In genomic region chr4:76350241-76350962, GRCm38 (mm10) we compare ENCODE assay signal across 23 mouse cellular contexts.
A peak's percentile ranks its signal among the peaks of the same experiment; 100 is the strongest.
DNase-seq lines count a peak whose midpoint lies in the region; ATAC-seq and TF ChIP-seq lines count a peak whose summit lies in the region.
"Had no signal": no experiment of that assay in that cellular context is flagged by ENCODE, and none has a peak within 500 bp of the region (broad histone marks: within the 10 kb centered on the region; RNA-seq: fewer than 3 reads in every experiment).

No protein-coding gene starts in this region.

- peaks cover 20% of the 10 kb centered on the region for H3K4me1 ChIP-seq in hindbrain, embryonic 13.5 days (replicated peaks)
- H3K4me1 ChIP-seq in hindbrain, embryonic 10.5 days (replicated peaks) = peaks cover 18% of the 10 kb centered on the region
- peaks cover 6% of the 10 kb centered on the region for H3K4me1 ChIP-seq in kidney, postnatal 0 days (replicated peaks; ENCODE audit: insufficient read depth, low read length)
- peaks cover 29% of the 10 kb centered on the region for H3K4me1 ChIP-seq in limb, embryonic 12.5 days (replicated peaks)
- 0 out of 2 replicates have a peak, but pooled peaks cover 2% of the 10 kb centered on the region for H3K4me1 ChIP-seq in forebrain, embryonic 11.5 days (replicated peaks; ENCODE audit: control insufficient read depth, insufficient read depth, low read length)

- H3K9me3 ChIP-seq in hindbrain, embryonic 13.5 days = no peaks in the 10 kb centered on the region
- 0 out of 2 replicates have a peak, but pooled peaks cover 3% of the 10 kb centered on the region for H3K9me3 ChIP-seq in hindbrain, embryonic 10.5 days
- H3K9me3 ChIP-seq in kidney, postnatal 0 days (replicated peaks; ENCODE audit: low read length) = no peaks in the 10 kb centered on the region
- H3K9me3 ChIP-seq in limb, embryonic 12.5 days = no peaks in the 10 kb centered on the region
- no peaks in the 10 kb centered on the region for H3K9me3 ChIP-seq in forebrain, embryonic 11.5 days (ENCODE audit: control insufficient read depth, low read length)
- H3K9me3 ChIP-seq: heart, embryonic 10.5 days had no signal

- H3K4me3 ChIP-seq in hindbrain, embryonic 13.5 days = no peak overlapping the region
- H3K4me3 ChIP-seq in hindbrain, embryonic 10.5 days = no peak overlapping the region
- no peak overlapping the region for H3K4me3 ChIP-seq in kidney, postnatal 0 days (replicated peaks; ENCODE audit: low read depth, low read length)
- no peak overlapping the region for H3K4me3 ChIP-seq in limb, embryonic 12.5 days (replicated peaks)
- H3K4me3 ChIP-seq in forebrain, embryonic 11.5 days (ENCODE audit: low read depth, low read length) = no peak overlapping the region
- H3K4me3 ChIP-seq: forebrain, embryonic 10.5 days; gastrocnemius, adult 2 months; heart, embryonic 10.5 days had no signal

- no peaks in the 10 kb centered on the region for H3K36me3 ChIP-seq in hindbrain, embryonic 13.5 days
- no peaks in the 10 kb centered on the region for H3K36me3 ChIP-seq in hindbrain, embryonic 10.5 days
- no peaks in the 10 kb centered on the region for H3K36me3 ChIP-seq in kidney, postnatal 0 days (ENCODE audit: insufficient read depth, low read length)
- no peaks in the 10 kb centered on the region for H3K36me3 ChIP-seq in limb, embryonic 12.5 days
- no peaks in the 10 kb centered on the region for H3K36me3 ChIP-seq in forebrain, embryonic 11.5 days (ENCODE audit: control insufficient read depth, insufficient read depth, low read length)
- H3K36me3 ChIP-seq: heart, embryonic 10.5 days had no signal

- 0 out of 2 replicates have a peak overlapping the region, but pooled peaks have one; percentile 18 for H3K27ac ChIP-seq in hindbrain, embryonic 13.5 days
- H3K27ac ChIP-seq in hindbrain, embryonic 10.5 days = no peak overlapping the region
- no peak overlapping the region for H3K27ac ChIP-seq in kidney, postnatal 0 days
- peak overlapping the region; percentile 53; the same call in 1 of the 2 replicates for H3K27ac ChIP-seq in limb, embryonic 12.5 days
- no peak overlapping the region for H3K27ac ChIP-seq in forebrain, embryonic 11.5 days (ENCODE audit: low read depth, low read length)
- H3K27ac ChIP-seq: forebrain, embryonic 10.5 days; gastrocnemius, adult 2 months; heart, embryonic 10.5 days; macrophage had no signal

- WGBS in hindbrain, embryonic 13.5 days = 29% methylated on average over 3 of the region's 3 CpGs
- 60% methylated on average over 3 of the region's 3 CpGs for WGBS in hindbrain, embryonic 10.5 days
- WGBS in kidney, postnatal 0 days = 15% methylated on average over 3 of the region's 3 CpGs
- WGBS in limb, embryonic 12.5 days = 9% methylated on average over 3 of the region's 3 CpGs
- WGBS in forebrain, embryonic 11.5 days = 44% methylated on average over 3 of the region's 3 CpGs

- no peak for DNase-seq in hindbrain, embryonic 10.5 days (ENCODE audit: low spot score)
- peak; percentile 11 for DNase-seq in kidney, postnatal 0 days (ENCODE audit: low spot score)
- no peak for DNase-seq in kidney, adult 8-10 months
- DNase-seq in brain, embryonic 14.5 days (ENCODE audit: low read depth) = peak; percentile 35
- DNase-seq in forebrain, embryonic 11.5 days (ENCODE audit: low spot score) = no peak
- DNase-seq in spleen, adult 12 weeks (ENCODE audit: low spot score) = no peak
- DNase-seq: adrenal gland, postnatal 25 days; cerebellum, adult 9-11 months; gastrocnemius, adult 2 months; heart, postnatal 4 days; kidney, postnatal 14 days; liver, postnatal 0 days; retina, postnatal 1 day; right cerebral cortex, postnatal 25 days; thymus, postnatal 25 days had no signal

- ATAC-seq in hindbrain, embryonic 13.5 days (ENCODE audit: low FRiP score) = no peak
- no peak for ATAC-seq in kidney, postnatal 0 days (replicated peaks; ENCODE audit: low FRiP score, low read depth)
- ATAC-seq in limb, embryonic 12.5 days (ENCODE audit: insufficient number of reproducible peaks, insufficient read depth, low FRiP score, low TSS enrichment, low read depth) = no peak; the same call in 1 of the 2 replicates
- no peak for ATAC-seq in forebrain, embryonic 11.5 days (replicated peaks; ENCODE audit: low FRiP score)
- ATAC-seq: CD4-positive, CD25-positive, alpha-beta regulatory T cell, adult 4 months; hindbrain, embryonic 16.5 days; liver, postnatal 0 days; lung, postnatal 0 days had no signal

- H3K9ac ChIP-seq in hindbrain, embryonic 13.5 days = no peak overlapping the region
- H3K9ac ChIP-seq in kidney, postnatal 0 days (ENCODE audit: low read depth, low read length) = no peak overlapping the region
- no peak overlapping the region for H3K9ac ChIP-seq in limb, embryonic 12.5 days (replicated peaks)
- H3K9ac ChIP-seq in forebrain, embryonic 11.5 days (ENCODE audit: low read length) = no peak overlapping the region
- H3K9ac ChIP-seq: liver, postnatal 0 days had no signal

- H3K27me3 ChIP-seq in hindbrain, embryonic 13.5 days = no peaks in the 10 kb centered on the region
- H3K27me3 ChIP-seq in hindbrain, embryonic 10.5 days (ENCODE audit: insufficient read depth, poor library complexity, severe bottlenecking) = no peaks in the 10 kb centered on the region
- no peaks in the 10 kb centered on the region for H3K27me3 ChIP-seq in kidney, postnatal 0 days (ENCODE audit: insufficient read depth, low read length)
- H3K27me3 ChIP-seq in limb, embryonic 12.5 days = no peaks in the 10 kb centered on the region
- no peaks in the 10 kb centered on the region for H3K27me3 ChIP-seq in forebrain, embryonic 11.5 days (ENCODE audit: control insufficient read depth, insufficient read depth, low read length)

- TF ChIP-seq POLR2A in brain, embryonic 14.5 days (IDR thresholded peaks at IDR 0.05; ENCODE audit: borderline replicate concordance, extremely low read depth, insufficient read depth, insufficient read length, poor library complexity, severe bottlenecking) = no peak

- H3K4me2 ChIP-seq in hindbrain, embryonic 13.5 days = no peak overlapping the region
- no peak overlapping the region for H3K4me2 ChIP-seq in kidney, postnatal 0 days (ENCODE audit: low read length)
- no peak overlapping the region for H3K4me2 ChIP-seq in limb, embryonic 12.5 days
- no peak overlapping the region for H3K4me2 ChIP-seq in forebrain, embryonic 11.5 days (ENCODE audit: low read depth, low read length, severe bottlenecking)

- no peak for TF ChIP-seq CTCF in kidney, postnatal 0 days (IDR thresholded peaks at IDR 0.05; ENCODE audit: low read depth)
- no peak for TF ChIP-seq CTCF in brain, embryonic 14.5 days (IDR thresholded peaks at IDR 0.05; ENCODE audit: borderline replicate concordance, extremely low read depth, insufficient read depth, insufficient read length)

Comparison
In these comparisons a context has a peak if more than half of its experiments do, and no peak if none do; other contexts are left out.
1. H3K27ac ChIP-seq: peak in hindbrain, embryonic 13.5 days (single experiment) and limb, embryonic 12.5 days (single experiment); none in hindbrain, embryonic 10.5 days (single experiment), kidney, postnatal 0 days (single experiment) and forebrain, embryonic 11.5 days (single experiment).
2. DNase-seq: peak in kidney, postnatal 0 days (single experiment) and brain, embryonic 14.5 days (single experiment); none in hindbrain, embryonic 10.5 days (single experiment), kidney, adult 8-10 months (0 of 2), forebrain, embryonic 11.5 days (single experiment) and spleen, adult 12 weeks (single experiment).